Mouse (Mus musculus) midbrain, embryonic 16.5 days (tissue): ENCODE results near the gene Srf. TPM values are rescaled to one million over a fixed set of nuclear protein-coding genes. Genes with fewer than 3 reads are reported as not detected.

Source experiments
- microRNA-seq: library from miRNA; unstranded; fragments of <30 nt; microRNA quantifications from one replicate; pipeline ENCODE4, GENCODE M21; 2017
- polyA plus RNA-seq: library from polyadenylated mRNA; unstranded; fragments of >200 nt; fragmentation: Nextera tagmentation; extraction: Ambion mirVana; gene quantifications from 2 replicates; pipeline ENCODE4 v1.2.1, GENCODE M21; 2015

The Srf gene
- polyA plus RNA-seq, 1 experiment from 2014 or later: 3.0 TPM

Small RNAs within 50 kb of the gene (microRNA-seq; reads per million reads assigned to microRNA genes)
- gene Mir6976: 0.69 reads per million

Other genes with a start within 250 kb of the Srf start
- gene Abcc10, start 227.8 kb downstream of the Srf start, polyA plus RNA-seq: 9.3 and 10.3 TPM in 2 replicates
- gene Zfp318, start 172.4 kb downstream of the Srf start, polyA plus RNA-seq: 15.2 and 17.5 TPM in 2 replicates
- gene Crip3, start 127.2 kb downstream of the Srf start, polyA plus RNA-seq: 3.0 and 3.6 TPM in 2 replicates
- not detected in 2 replicates for gene Slc22a7, start 117.7 kb downstream of the Srf start, polyA plus RNA-seq
- gene Ttbk1, start 68.5 kb downstream of the Srf start, polyA plus RNA-seq: 4.7 and 5.5 TPM in 2 replicates
- gene Dnph1, start 59.5 kb downstream of the Srf start, polyA plus RNA-seq: 11.1 and 11.5 TPM in 2 replicates
- 26.8 and 28.0 TPM in 2 replicates for gene Cul9, start 9.8 kb downstream of the Srf start, polyA plus RNA-seq
- 26.9 and 28.8 TPM in 2 replicates for gene Ptk7, start 73.3 kb upstream of the Srf start, polyA plus RNA-seq
- 32.4 and 39.7 TPM in 2 replicates for gene Klc4, start 89.8 kb upstream of the Srf start, polyA plus RNA-seq
- gene Mrpl2, start 90.1 kb upstream of the Srf start, polyA plus RNA-seq: 58.9 and 60.8 TPM in 2 replicates
- 41.9 and 47.6 TPM in 2 replicates for gene Cul7, start 94.2 kb upstream of the Srf start, polyA plus RNA-seq
- 51.8 and 52.4 TPM in 2 replicates for gene Rrp36, start 118.2 kb upstream of the Srf start, polyA plus RNA-seq
- 285 and 318 TPM in 2 replicates for gene Mea1, start 122.6 kb upstream of the Srf start, polyA plus RNA-seq
- gene Klhdc3, start 124.7 kb upstream of the Srf start, polyA plus RNA-seq: 173 TPM in 2 replicates
- 94.8 and 102 TPM in 2 replicates for gene Ppp2r5d, start 148.9 kb upstream of the Srf start, polyA plus RNA-seq
- gene Pex6, start 155.3 kb upstream of the Srf start, polyA plus RNA-seq: 22.6 and 22.7 TPM in 2 replicates
- gene Gnmt, start 173.0 kb upstream of the Srf start, polyA plus RNA-seq: 0.68 and 0.83 TPM in 2 replicates
- 67.7 and 67.8 TPM in 2 replicates for gene Cnpy3, start 196.0 kb upstream of the Srf start, polyA plus RNA-seq
- not detected in 2 replicates for gene Ptcra, start 207.5 kb upstream of the Srf start, polyA plus RNA-seq
- 48.1 and 53.7 TPM in 2 replicates for gene 2310039H08Rik, start 216.5 kb upstream of the Srf start, polyA plus RNA-seq
- 78.4 and 84.2 TPM in 2 replicates for gene Rpl7l1, start 226.5 kb upstream of the Srf start, polyA plus RNA-seq